Mouse (Mus musculus): ENCODE measurements around the gene Slc25a48. TPM values are rescaled to one million over a fixed set of nuclear protein-coding genes. Genes with fewer than 3 reads are reported as not detected.

The Slc25a48 gene
- polyA plus RNA-seq, 1 experiment, result 0.31 TPM

DNA sequence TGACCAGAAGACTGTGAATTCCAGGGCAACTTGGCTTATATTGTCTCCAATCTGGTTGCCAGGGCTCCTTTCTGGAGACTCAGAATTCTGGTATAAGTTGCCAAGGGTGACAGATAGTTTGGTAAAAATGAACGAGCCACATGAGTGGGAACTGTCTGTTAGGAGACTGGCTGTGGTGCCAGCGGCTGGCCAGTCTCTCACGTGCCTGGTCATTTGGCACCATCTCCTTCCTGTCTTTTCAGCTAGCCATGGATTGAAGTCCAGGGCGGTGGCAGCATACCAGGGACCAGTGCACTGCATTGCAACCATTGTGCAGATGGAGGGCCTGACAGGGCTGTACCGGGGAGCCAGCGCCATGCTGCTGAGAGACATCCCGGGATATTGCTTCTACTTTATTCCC, 25.1 kb downstream of the Slc25a48 start:
- H3K27ac ChIP-seq (ENCODE audit: control insufficient read depth, insufficient read depth, low read length), result no peak overlapping the region

DNA sequence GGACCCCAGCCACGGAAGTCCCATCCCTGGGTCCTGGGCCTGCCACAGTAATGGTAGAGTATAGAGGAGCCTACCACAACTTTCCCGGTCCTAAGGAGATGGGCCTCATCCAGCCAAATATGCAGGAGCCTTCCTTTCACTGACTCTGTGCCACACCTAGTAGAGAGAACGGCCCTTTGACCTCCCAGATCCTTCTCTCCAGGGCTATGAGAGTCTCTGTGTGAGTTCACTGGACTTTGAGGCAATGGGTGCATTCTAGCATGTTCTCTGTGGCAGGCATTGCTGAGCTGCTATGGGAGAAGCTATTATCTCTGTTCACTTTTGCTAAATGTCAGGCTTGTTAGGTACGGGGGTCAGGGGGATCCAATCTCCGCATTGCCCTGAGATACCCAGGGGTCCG, 25.6 kb downstream of the Slc25a48 start:
- Histone ChIP-seq H3K27me3 (ENCODE audit: control insufficient read depth, insufficient read depth, low read length) (no peaks in the 10 kb centered on the region), H3K4me3 (ENCODE audit: control insufficient read depth, insufficient read depth, low read length) (no peak overlapping the region), H3K36me3 (ENCODE audit: control insufficient read depth, insufficient read depth, low read length) (no peaks in the 10 kb centered on the region), H3K27ac (ENCODE audit: control insufficient read depth, insufficient read depth, low read length) (no peak overlapping the region), H3K4me1 (replicated peaks; ENCODE audit: control insufficient read depth, insufficient read depth, low read length) (no peaks in the 10 kb centered on the region)
- TF ChIP-seq CTCF (IDR thresholded peaks at IDR 0.05; ENCODE audit: borderline replicate concordance, control insufficient read depth, extremely low read depth, insufficient read depth, low read length, poor library complexity) (no peak), POLR2A (IDR thresholded peaks at IDR 0.05; ENCODE audit: control insufficient read depth, extremely low read depth, insufficient read depth, low read length, poor library complexity) (no peak)
- no peak for DNase-seq
- 62% methylated on average over 6 of the region's 6 CpGs for WGBS

More for the DNA sequence above, 25.1 kb downstream of the Slc25a48 start:
- no peaks in the 10 kb centered on the region for H3K27me3 ChIP-seq (ENCODE audit: control insufficient read depth, insufficient read depth, low read length)
- no peak for DNase-seq
- H3K4me1 ChIP-seq (replicated peaks; ENCODE audit: control insufficient read depth, insufficient read depth, low read length), result no peaks in the 10 kb centered on the region
- TF ChIP-seq CTCF (IDR thresholded peaks at IDR 0.05; ENCODE audit: borderline replicate concordance, control insufficient read depth, extremely low read depth, insufficient read depth, low read length, poor library complexity) (no peak), POLR2A (IDR thresholded peaks at IDR 0.05; ENCODE audit: control insufficient read depth, extremely low read depth, insufficient read depth, low read length, poor library complexity) (no peak)
- 96% methylated on average over 7 of the region's 7 CpGs for WGBS
- H3K36me3 ChIP-seq (ENCODE audit: control insufficient read depth, insufficient read depth, low read length), result no peaks in the 10 kb centered on the region
- H3K4me3 ChIP-seq (ENCODE audit: control insufficient read depth, insufficient read depth, low read length), result no peak overlapping the region

DNA sequence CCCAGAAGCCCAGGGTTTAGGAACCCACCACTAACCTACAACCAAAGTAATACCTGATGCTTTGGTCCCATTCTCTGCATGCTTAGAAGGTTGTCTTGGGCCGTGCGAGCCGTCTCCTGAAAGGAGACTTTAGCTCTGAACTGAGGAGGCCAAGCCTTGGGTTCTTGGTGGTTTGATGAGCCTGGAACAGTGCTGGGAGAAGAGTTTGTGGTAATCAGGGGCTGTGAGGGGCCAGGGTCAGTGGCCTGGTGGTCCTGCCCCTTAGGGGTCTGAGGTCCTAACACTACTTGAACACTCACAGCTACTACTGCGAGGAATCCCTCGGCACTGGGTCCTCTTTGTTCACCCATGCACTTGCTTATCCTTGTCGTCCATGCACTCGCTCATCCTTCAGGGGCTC, 29.6 kb downstream of the Slc25a48 start:
- 95% methylated on average over 7 of the region's 7 CpGs for WGBS

DNA sequence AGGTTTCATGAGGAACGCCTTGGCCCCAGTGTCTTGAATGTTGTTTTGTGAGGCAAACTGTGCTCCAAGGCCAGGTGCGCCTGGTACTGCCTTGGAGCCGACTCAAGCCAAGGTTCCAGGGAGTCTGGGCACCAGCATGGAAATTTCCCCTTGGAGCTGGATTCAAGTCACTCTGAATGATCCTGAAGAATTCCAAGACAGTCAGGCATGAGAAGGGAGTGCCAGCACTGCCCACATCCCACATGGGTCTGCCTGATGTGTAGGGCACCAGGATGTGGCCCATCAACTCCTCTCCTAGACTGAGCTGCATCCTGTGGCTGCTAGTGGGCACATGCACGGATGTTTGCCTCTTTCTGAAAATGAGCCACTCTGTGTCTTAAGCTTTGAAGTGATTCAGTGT, 30.4 kb downstream of the Slc25a48 start:
- TF ChIP-seq POLR2A (IDR thresholded peaks at IDR 0.05; ENCODE audit: control insufficient read depth, extremely low read depth, insufficient read depth, low read length, poor library complexity) (no peak), CTCF (IDR thresholded peaks at IDR 0.05; ENCODE audit: borderline replicate concordance, control insufficient read depth, extremely low read depth, insufficient read depth, low read length, poor library complexity) (no peak)
- Histone ChIP-seq H3K27me3 (ENCODE audit: control insufficient read depth, insufficient read depth, low read length) (no peaks in the 10 kb centered on the region), H3K4me3 (ENCODE audit: control insufficient read depth, insufficient read depth, low read length) (no peak overlapping the region), H3K27ac (ENCODE audit: control insufficient read depth, insufficient read depth, low read length) (no peak overlapping the region), H3K36me3 (ENCODE audit: control insufficient read depth, insufficient read depth, low read length) (no peaks in the 10 kb centered on the region), H3K4me1 (replicated peaks; ENCODE audit: control insufficient read depth, insufficient read depth, low read length) (no peaks in the 10 kb centered on the region)
- no peak for DNase-seq
- 78% methylated on average over 4 of the region's 4 CpGs for WGBS

More for the DNA sequence above, 29.6 kb downstream of the Slc25a48 start:
- H3K4me3 ChIP-seq (ENCODE audit: control insufficient read depth, insufficient read depth, low read length), result no peak overlapping the region
- H3K27ac ChIP-seq (ENCODE audit: control insufficient read depth, insufficient read depth, low read length), result no peak overlapping the region
- H3K36me3 ChIP-seq (ENCODE audit: control insufficient read depth, insufficient read depth, low read length), result no peaks in the 10 kb centered on the region
- TF ChIP-seq POLR2A (IDR thresholded peaks at IDR 0.05; ENCODE audit: control insufficient read depth, extremely low read depth, insufficient read depth, low read length, poor library complexity), result no peak
- no peak for DNase-seq
- H3K4me1 ChIP-seq (replicated peaks; ENCODE audit: control insufficient read depth, insufficient read depth, low read length), result no peaks in the 10 kb centered on the region
- no peaks in the 10 kb centered on the region for H3K27me3 ChIP-seq (ENCODE audit: control insufficient read depth, insufficient read depth, low read length)

DNA sequence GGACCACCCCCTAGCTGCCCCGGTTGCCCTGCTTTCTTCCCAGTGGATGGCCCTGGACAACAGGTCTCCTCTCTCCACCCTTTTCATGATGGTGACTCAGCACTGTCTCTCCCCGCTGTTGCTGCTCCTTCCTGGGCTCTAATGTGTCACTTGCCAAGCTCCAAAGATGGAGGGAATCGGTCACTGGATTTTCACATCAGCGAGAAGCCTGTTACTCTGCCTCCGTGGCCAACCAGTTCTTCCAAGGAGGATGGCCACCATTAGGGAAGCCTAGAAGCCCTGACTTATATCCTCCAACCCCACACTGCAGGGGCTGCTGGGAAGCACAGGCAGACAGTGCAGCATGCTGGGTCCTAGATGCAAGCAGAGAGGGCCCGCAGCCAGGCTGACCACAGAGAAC, 33.1 kb downstream of the Slc25a48 start:
- 84% methylated on average over 6 of the region's 6 CpGs for WGBS
- H3K4me1 ChIP-seq (replicated peaks; ENCODE audit: control insufficient read depth, insufficient read depth, low read length), result no peaks in the 10 kb centered on the region
- no peak overlapping the region for H3K27ac ChIP-seq (ENCODE audit: control insufficient read depth, insufficient read depth, low read length)
- no peak for DNase-seq
- TF ChIP-seq CTCF (IDR thresholded peaks at IDR 0.05; ENCODE audit: borderline replicate concordance, control insufficient read depth, extremely low read depth, insufficient read depth, low read length, poor library complexity) (no peak), POLR2A (IDR thresholded peaks at IDR 0.05; ENCODE audit: control insufficient read depth, extremely low read depth, insufficient read depth, low read length, poor library complexity) (no peak)
- no peaks in the 10 kb centered on the region for H3K36me3 ChIP-seq (ENCODE audit: control insufficient read depth, insufficient read depth, low read length)
- H3K27me3 ChIP-seq (ENCODE audit: control insufficient read depth, insufficient read depth, low read length), result no peaks in the 10 kb centered on the region
- H3K4me3 ChIP-seq (ENCODE audit: control insufficient read depth, insufficient read depth, low read length), result no peak overlapping the region

DNA sequence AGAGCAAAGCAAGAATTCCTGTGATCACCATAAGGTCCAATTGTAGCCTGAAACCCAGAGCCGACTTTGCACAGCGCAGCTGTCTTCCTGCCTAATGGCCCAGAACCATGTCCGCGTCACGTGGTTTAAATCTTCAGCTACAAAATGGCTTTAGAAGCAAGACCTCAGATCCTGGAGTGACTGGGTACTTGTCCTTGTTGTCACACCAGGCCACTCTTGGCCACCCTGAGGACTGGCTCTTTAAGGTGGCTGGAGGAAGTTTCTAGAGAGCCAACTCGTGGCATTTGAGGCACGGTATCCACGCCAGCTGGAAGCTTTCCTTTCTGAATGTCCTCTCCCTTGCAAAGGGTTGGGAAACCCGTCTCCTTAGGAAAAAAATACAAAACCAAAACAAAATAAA, 33.8 kb downstream of the Slc25a48 start:
- Histone ChIP-seq H3K36me3 (ENCODE audit: control insufficient read depth, insufficient read depth, low read length) (no peaks in the 10 kb centered on the region), H3K4me3 (ENCODE audit: control insufficient read depth, insufficient read depth, low read length) (no peak overlapping the region), H3K27me3 (ENCODE audit: control insufficient read depth, insufficient read depth, low read length) (no peaks in the 10 kb centered on the region), H3K4me1 (replicated peaks; ENCODE audit: control insufficient read depth, insufficient read depth, low read length) (peaks cover 7% of the 10 kb centered on the region; the same call in 1 of the 2 replicates), H3K27ac (ENCODE audit: control insufficient read depth, insufficient read depth, low read length) (no peak overlapping the region)
- TF ChIP-seq POLR2A (IDR thresholded peaks at IDR 0.05; ENCODE audit: control insufficient read depth, extremely low read depth, insufficient read depth, low read length, poor library complexity), result no peak
- TF ChIP-seq CTCF (IDR thresholded peaks at IDR 0.05; ENCODE audit: borderline replicate concordance, control insufficient read depth, extremely low read depth, insufficient read depth, low read length, poor library complexity), result no peak
- 69% methylated on average over 9 of the region's 9 CpGs for WGBS
- no peak for DNase-seq

DNA sequence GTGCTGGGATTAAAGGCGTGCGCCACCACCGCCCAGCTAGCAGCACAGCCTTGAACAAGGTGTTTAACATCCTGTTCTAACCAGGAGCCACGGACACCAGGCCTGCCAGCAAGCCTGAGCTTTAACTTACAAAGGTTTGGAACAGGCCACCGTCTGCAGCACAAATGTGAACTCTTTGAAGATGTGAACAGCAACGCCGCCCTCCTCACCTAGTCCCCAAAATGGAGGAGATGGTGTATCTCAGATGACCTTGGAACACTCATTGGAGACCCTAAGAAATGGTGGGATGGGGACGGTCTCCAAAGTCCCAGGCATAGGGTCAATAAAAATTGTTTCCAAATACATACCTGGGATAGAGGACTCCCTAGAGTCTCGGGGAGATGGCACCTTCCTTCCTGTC, 34.5 kb downstream of the Slc25a48 start:
- DNase-seq, result no peak
- Histone ChIP-seq H3K27me3 (ENCODE audit: control insufficient read depth, insufficient read depth, low read length) (no peaks in the 10 kb centered on the region), H3K27ac (ENCODE audit: control insufficient read depth, insufficient read depth, low read length) (no peak overlapping the region), H3K4me1 (replicated peaks; ENCODE audit: control insufficient read depth, insufficient read depth, low read length) (peaks cover 9% of the 10 kb centered on the region; the same call in 1 of the 2 replicates), H3K36me3 (ENCODE audit: control insufficient read depth, insufficient read depth, low read length) (no peaks in the 10 kb centered on the region), H3K4me3 (ENCODE audit: control insufficient read depth, insufficient read depth, low read length) (no peak overlapping the region)
- 92% methylated on average over 9 of the region's 9 CpGs for WGBS
- TF ChIP-seq CTCF (IDR thresholded peaks at IDR 0.05; ENCODE audit: borderline replicate concordance, control insufficient read depth, extremely low read depth, insufficient read depth, low read length, poor library complexity) (no peak), POLR2A (IDR thresholded peaks at IDR 0.05; ENCODE audit: control insufficient read depth, extremely low read depth, insufficient read depth, low read length, poor library complexity) (no peak)
